Mouse (Mus musculus): Measurements from ENCODE around the gene Gpr26.

- no peak for TF ChIP-seq EP300 (IDR thresholded peaks at IDR 0.05; ENCODE audit: insufficient read depth, low read depth, low read length)
- no peak for TF ChIP-seq CTCF (IDR thresholded peaks at IDR 0.05)
These were observed 12.3 kb downstream of the Gpr26 start for GRCm38 (mm10) chr7:131978609-131979008.

Data from heart, adult 2 months (tissue).